Mouse (Mus musculus) intestine, embryonic 15.5 days (tissue): ENCODE measurements at regions not wholly inside any gene's neighbourhood (a gene's known extent, or its start where the extent isn't known, plus 50 kb on each side); places are given as distances from the start of the nearest gene placed in this dataset.

ENCODE experiments used
- ATAC-seq: fragments of 200-750 bp; cut with Nextera tagmentation; 2 replicates; pipeline ENCODE4 v1.8.0; 2017; ENCODE audit warnings: moderate TSS enrichment, moderate library complexity
- H3K27ac ChIP-seq: fragments of 300-500 bp; sonication (generic); 2 replicates; pipeline ENCODE4 v1.5.1; 2015; ENCODE audit warnings: mild to moderate bottlenecking, inconsistent platforms
- H3K27me3 ChIP-seq: fragments of 300-500 bp; sonication (generic); replicated peaks from 2 replicates; pipeline ENCODE4 v1.6.1; 2015; ENCODE audit warnings: inconsistent platforms
- H3K36me3 ChIP-seq: fragments of 300-500 bp; sonication (generic); 2 replicates; pipeline ENCODE4 v1.6.1; 2015; ENCODE audit warnings: inconsistent platforms
- H3K4me1 ChIP-seq: fragments of 300-500 bp; sonication (generic); replicated peaks from 2 replicates; pipeline ENCODE4 v1.6.1; 2015; ENCODE audit warnings: inconsistent platforms
- H3K4me2 ChIP-seq: fragments of 300-500 bp; sonication (generic); replicated peaks from 2 replicates; pipeline ENCODE4 v1.6.1; 2015; ENCODE audit warnings: mild to moderate bottlenecking, inconsistent platforms
- H3K4me3 ChIP-seq: fragments of 300-500 bp; sonication (generic); replicated peaks from 2 replicates; pipeline ENCODE4 v1.5.1; 2015; ENCODE audit warnings: inconsistent platforms
- H3K9ac ChIP-seq: fragments of 300-500 bp; sonication (generic); 2 replicates; pipeline ENCODE4 v1.6.1; 2015; ENCODE audit warnings: inconsistent platforms
- H3K9me3 ChIP-seq: fragments of 300-500 bp; sonication (generic); 2 replicates; pipeline ENCODE4 v1.6.1; 2016; ENCODE audit warnings: inconsistent platforms
- WGBS: fragments of 180-500 bp; shearing (Covaris S2); methylation state at CpG from one replicate; pipeline ENCODE4 v1.1.7; 2015; 5-methylcytosine and 5-hydroxymethylcytosine counted together

- no peaks in the 10 kb centered on the region for H3K27me3 ChIP-seq
- no peak overlapping the region for H3K4me3 ChIP-seq
- ATAC-seq: no peak
- no peak overlapping the region for H3K27ac ChIP-seq
- H3K4me2 ChIP-seq: no peak overlapping the region
- H3K4me1 ChIP-seq: no peaks in the 10 kb centered on the region
- H3K9ac ChIP-seq: no peak overlapping the region
- H3K9me3 ChIP-seq: no peaks in the 10 kb centered on the region
- no peaks in the 10 kb centered on the region for H3K36me3 ChIP-seq
- 86% methylated on average over 3 of the region's 3 CpGs for WGBS
These were observed 798.2 kb downstream of the Sorcs1 start for GRCm38 (mm10) chr19:49880241-49880640.

- no peaks in the 10 kb centered on the region for H3K9me3 ChIP-seq
- H3K27me3 ChIP-seq: no peaks in the 10 kb centered on the region
- H3K27ac ChIP-seq: no peak overlapping the region
- no peak overlapping the region for H3K4me3 ChIP-seq
- no peak overlapping the region for H3K9ac ChIP-seq
- H3K36me3 ChIP-seq: no peaks in the 10 kb centered on the region
- 84% methylated on average over 7 of the region's 7 CpGs for WGBS
- ATAC-seq: no peak
- no peaks in the 10 kb centered on the region for H3K4me1 ChIP-seq
- H3K4me2 ChIP-seq: no peak overlapping the region
These were observed 817.7 kb downstream of the Sorcs1 start for GRCm38 (mm10) chr19:49860761-49861160.

GRCm38 (mm10) chr19:49855481-49856035 is 822.9 kb downstream of the Sorcs1 start:
- ATAC-seq: no peak
- Histone ChIP-seq H3K27ac (no peak overlapping the region), H3K27me3 (no peaks in the 10 kb centered on the region), H3K36me3 (no peaks in the 10 kb centered on the region), H3K4me3 (no peak overlapping the region), H3K4me2 (no peak overlapping the region), H3K9me3 (no peaks in the 10 kb centered on the region), H3K4me1 (no peaks in the 10 kb centered on the region), H3K9ac (no peak overlapping the region)
- 59% methylated on average over 9 of the region's 9 CpGs for WGBS

GRCm38 (mm10) chr19:49841984-49842383 is 836.5 kb downstream of the Sorcs1 start:
- Histone ChIP-seq H3K36me3 (no peaks in the 10 kb centered on the region), H3K9ac (no peak overlapping the region), H3K9me3 (no peaks in the 10 kb centered on the region), H3K27me3 (no peaks in the 10 kb centered on the region), H3K27ac (no peak overlapping the region), H3K4me2 (no peak overlapping the region), H3K4me3 (no peak overlapping the region), H3K4me1 (no peaks in the 10 kb centered on the region)
- 93% methylated on average over 5 of the region's 5 CpGs for WGBS
- no peak for ATAC-seq

GRCm38 (mm10) chr19:49839153-49839911 is 839.1 kb downstream of the Sorcs1 start:
- Histone ChIP-seq H3K4me2 (no peak overlapping the region), H3K4me3 (no peak overlapping the region), H3K36me3 (no peaks in the 10 kb centered on the region), H3K9me3 (no peaks in the 10 kb centered on the region), H3K9ac (no peak overlapping the region), H3K27me3 (no peaks in the 10 kb centered on the region), H3K27ac (no peak overlapping the region), H3K4me1 (no peaks in the 10 kb centered on the region)
- 81% methylated on average over 2 of the region's 2 CpGs for WGBS
- no peak for ATAC-seq

- Histone ChIP-seq H3K27me3 (no peaks in the 10 kb centered on the region), H3K9me3 (no peaks in the 10 kb centered on the region), H3K4me3 (no peak overlapping the region), H3K27ac (no peak overlapping the region), H3K36me3 (no peaks in the 10 kb centered on the region), H3K4me1 (0 out of 2 replicates have a peak, but pooled peaks cover 3% of the 10 kb centered on the region), H3K9ac (no peak overlapping the region), H3K4me2 (0 out of 2 replicates have a peak overlapping the region, but pooled peaks have one; percentile 11)
- no peak for ATAC-seq
- WGBS: 20% methylated on average over 6 of the region's 6 CpGs
These were observed 847.5 kb downstream of the Sorcs1 start for GRCm38 (mm10) chr19:49830918-49831317.

- no peak for ATAC-seq
- Histone ChIP-seq H3K9ac (no peak overlapping the region), H3K27ac (no peak overlapping the region), H3K9me3 (no peaks in the 10 kb centered on the region), H3K36me3 (no peaks in the 10 kb centered on the region), H3K4me2 (no peak overlapping the region), H3K27me3 (no peaks in the 10 kb centered on the region), H3K4me3 (no peak overlapping the region), H3K4me1 (no peaks in the 10 kb centered on the region)
- 68% methylated on average over 3 of the region's 3 CpGs for WGBS
These were observed 872.6 kb downstream of the Sorcs1 start for GRCm38 (mm10) chr19:49805636-49806397.
